Mouse (Mus musculus): ENCODE measurements around the gene Iqgap1. TPM values are rescaled to one million over a fixed set of nuclear protein-coding genes. Genes with fewer than 3 reads are reported as not detected.

The Iqgap1 gene
- polyA plus RNA-seq, 1 experiment from 2014 or later: 99.2 TPM

DNA sequence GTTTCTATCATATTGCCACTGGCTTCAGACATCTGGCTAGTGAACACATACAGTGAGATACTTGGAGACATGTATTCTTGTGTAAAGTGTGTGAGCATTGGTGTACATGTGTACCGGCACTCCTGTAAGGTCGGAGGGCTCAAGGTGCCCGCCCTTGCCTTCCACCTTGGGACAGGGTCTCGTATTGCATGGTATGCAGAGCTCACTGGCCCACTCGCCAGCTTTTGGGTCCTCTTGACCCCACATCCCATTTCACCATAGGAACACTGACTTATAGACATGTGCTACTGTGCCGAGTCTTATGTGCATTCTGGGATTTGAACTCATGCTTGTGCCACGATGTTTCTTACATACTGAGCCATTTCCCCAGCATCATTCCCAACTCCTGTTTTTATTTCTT, 115.4 kb downstream of the Iqgap1 start:
- Histone ChIP-seq H3K4me3 (replicated peaks; ENCODE audit: low read length) (no peak overlapping the region), H3K9ac (ENCODE audit: low read length) (no peak overlapping the region), H3K9me3 (replicated peaks; ENCODE audit: control insufficient read depth, low read length) (no peaks in the 10 kb centered on the region), H3K27me3 (ENCODE audit: control insufficient read depth, insufficient read depth, low read length) (no peaks in the 10 kb centered on the region), H3K4me2 (ENCODE audit: low read depth, low read length) (no peak overlapping the region), H3K36me3 (ENCODE audit: control insufficient read depth, insufficient read depth, low read length) (0 out of 2 replicates have a peak, but pooled peaks cover 7% of the 10 kb centered on the region), H3K4me1 (ENCODE audit: control insufficient read depth, insufficient read depth, low read length) (no peaks in the 10 kb centered on the region), H3K27ac (ENCODE audit: low read length) (no peak overlapping the region)
- 93% methylated on average over 7 of the region's 7 CpGs for WGBS
- ATAC-seq (ENCODE audit: insufficient read depth, low FRiP score): no peak

- no peak overlapping the region for H3K27ac ChIP-seq (ENCODE audit: low read length)
- no peaks in the 10 kb centered on the region for H3K4me1 ChIP-seq (ENCODE audit: control insufficient read depth, insufficient read depth, low read length)
- H3K9ac ChIP-seq (ENCODE audit: low read length): no peak overlapping the region
- no peak for ATAC-seq (ENCODE audit: insufficient read depth, low FRiP score)
- H3K4me3 ChIP-seq (replicated peaks; ENCODE audit: low read length): no peak overlapping the region
- H3K36me3 ChIP-seq (ENCODE audit: control insufficient read depth, insufficient read depth, low read length): no peaks in the 10 kb centered on the region
- H3K9me3 ChIP-seq (replicated peaks; ENCODE audit: control insufficient read depth, low read length): no peaks in the 10 kb centered on the region
- H3K4me2 ChIP-seq (ENCODE audit: low read depth, low read length): no peak overlapping the region
- no peaks in the 10 kb centered on the region for H3K27me3 ChIP-seq (ENCODE audit: control insufficient read depth, insufficient read depth, low read length)
- WGBS: 82% methylated on average over 4 of the region's 4 CpGs
Measured at GRCm38 (mm10) chr7:80704066-80704465, 121.7 kb downstream of the Iqgap1 start.

DNA sequence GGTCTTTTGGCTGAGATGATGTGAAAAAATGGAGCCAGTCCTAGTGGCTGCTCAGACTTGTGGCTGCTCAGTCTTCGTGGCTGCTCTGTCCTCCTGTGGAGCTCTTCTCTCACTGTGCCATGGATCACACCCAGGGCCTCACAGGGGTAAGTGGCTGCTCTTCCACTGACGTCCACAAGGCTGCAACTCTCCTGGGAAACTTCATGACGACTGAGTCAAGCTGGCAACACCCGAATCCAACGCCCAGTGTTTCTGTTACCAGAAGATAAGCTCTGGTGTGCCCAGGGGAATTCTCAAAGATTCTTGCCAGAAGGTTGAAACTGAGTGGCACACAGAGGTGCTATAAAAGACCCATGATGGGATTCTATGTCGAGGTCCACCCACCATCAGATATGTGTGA, 123.3 kb downstream of the Iqgap1 start:
- ATAC-seq (ENCODE audit: insufficient read depth, low FRiP score): no peak
- H3K36me3 ChIP-seq (ENCODE audit: control insufficient read depth, insufficient read depth, low read length): no peaks in the 10 kb centered on the region

DNA sequence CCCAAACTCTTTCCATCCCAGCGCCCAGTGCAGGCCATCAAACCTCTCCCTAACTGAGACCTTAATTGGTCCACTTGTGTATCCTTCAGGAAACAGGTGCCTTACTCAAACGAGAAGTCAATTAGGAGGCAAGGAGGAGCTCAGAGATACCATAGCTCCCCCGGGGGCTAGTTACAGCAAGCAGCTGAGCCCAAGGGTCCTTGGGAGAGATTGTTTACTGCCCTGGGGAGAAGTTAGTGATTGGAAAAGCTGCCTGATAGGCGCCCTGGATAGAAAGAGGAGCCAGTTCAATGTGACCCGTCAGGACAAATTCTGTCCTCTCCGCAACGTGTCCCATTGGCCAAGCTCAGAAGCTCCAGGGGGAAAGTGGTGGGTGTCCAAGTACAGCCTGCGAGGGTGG, 126.1 kb downstream of the Iqgap1 start:
- ATAC-seq (ENCODE audit: insufficient read depth, low FRiP score): no peak
- no peak overlapping the region for H3K4me3 ChIP-seq (replicated peaks; ENCODE audit: low read length)
- H3K36me3 ChIP-seq (ENCODE audit: control insufficient read depth, insufficient read depth, low read length): no peaks in the 10 kb centered on the region
- no peak overlapping the region for H3K4me2 ChIP-seq (ENCODE audit: low read depth, low read length)
- H3K27ac ChIP-seq (ENCODE audit: low read length): no peak overlapping the region
- 64% methylated on average over 8 of the region's 8 CpGs for WGBS
- H3K9me3 ChIP-seq (replicated peaks; ENCODE audit: control insufficient read depth, low read length): no peaks in the 10 kb centered on the region
- no peaks in the 10 kb centered on the region for H3K27me3 ChIP-seq (ENCODE audit: control insufficient read depth, insufficient read depth, low read length)
- H3K4me1 ChIP-seq (ENCODE audit: control insufficient read depth, insufficient read depth, low read length): no peaks in the 10 kb centered on the region
- H3K9ac ChIP-seq (ENCODE audit: low read length): no peak overlapping the region

More for the DNA sequence above, 123.3 kb downstream of the Iqgap1 start:
- Histone ChIP-seq H3K9ac (ENCODE audit: low read length) (no peak overlapping the region), H3K27ac (ENCODE audit: low read length) (no peak overlapping the region), H3K9me3 (replicated peaks; ENCODE audit: control insufficient read depth, low read length) (no peaks in the 10 kb centered on the region), H3K4me1 (ENCODE audit: control insufficient read depth, insufficient read depth, low read length) (no peaks in the 10 kb centered on the region), H3K27me3 (ENCODE audit: control insufficient read depth, insufficient read depth, low read length) (no peaks in the 10 kb centered on the region), H3K4me3 (replicated peaks; ENCODE audit: low read length) (no peak overlapping the region), H3K4me2 (ENCODE audit: low read depth, low read length) (no peak overlapping the region)
- 62% methylated on average over 6 of the region's 6 CpGs for WGBS

DNA sequence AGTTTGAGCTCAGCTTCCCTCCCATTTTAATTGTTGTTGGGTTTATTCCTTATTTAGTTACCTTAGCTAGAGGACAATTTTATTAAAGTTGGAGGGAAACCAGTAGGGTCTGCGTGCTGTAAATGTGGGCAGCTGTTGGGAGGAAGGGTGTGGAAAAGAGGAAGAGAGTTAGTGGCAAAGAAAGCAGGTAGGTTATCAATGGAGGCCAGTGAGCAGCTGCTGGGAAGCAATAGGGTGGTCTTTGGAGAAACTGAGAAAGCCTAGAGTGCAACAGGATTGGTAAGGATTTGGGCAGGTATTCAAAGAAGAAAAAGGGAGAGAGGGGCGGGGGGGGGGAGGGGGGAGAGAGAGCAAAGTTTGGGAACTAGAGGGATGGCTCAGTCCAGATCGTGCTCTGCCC, 126.8 kb downstream of the Iqgap1 start:
- no peaks in the 10 kb centered on the region for H3K9me3 ChIP-seq (replicated peaks; ENCODE audit: control insufficient read depth, low read length)
- ATAC-seq (ENCODE audit: insufficient read depth, low FRiP score): no peak
- H3K4me1 ChIP-seq (ENCODE audit: control insufficient read depth, insufficient read depth, low read length): no peaks in the 10 kb centered on the region
- H3K4me3 ChIP-seq (replicated peaks; ENCODE audit: low read length): no peak overlapping the region
- H3K4me2 ChIP-seq (ENCODE audit: low read depth, low read length): no peak overlapping the region
- H3K27ac ChIP-seq (ENCODE audit: low read length): no peak overlapping the region
- WGBS: 70% methylated on average over 3 of the region's 3 CpGs
- no peaks in the 10 kb centered on the region for H3K36me3 ChIP-seq (ENCODE audit: control insufficient read depth, insufficient read depth, low read length)
- no peaks in the 10 kb centered on the region for H3K27me3 ChIP-seq (ENCODE audit: control insufficient read depth, insufficient read depth, low read length)
- no peak overlapping the region for H3K9ac ChIP-seq (ENCODE audit: low read length)

- H3K4me1 ChIP-seq (ENCODE audit: control insufficient read depth, insufficient read depth, low read length): no peaks in the 10 kb centered on the region
- H3K4me2 ChIP-seq (ENCODE audit: low read depth, low read length): no peak overlapping the region
- H3K27ac ChIP-seq (ENCODE audit: low read length): no peak overlapping the region
- no peaks in the 10 kb centered on the region for H3K36me3 ChIP-seq (ENCODE audit: control insufficient read depth, insufficient read depth, low read length)
- H3K9me3 ChIP-seq (replicated peaks; ENCODE audit: control insufficient read depth, low read length): no peaks in the 10 kb centered on the region
- WGBS: 62% methylated on average over 5 of the region's 5 CpGs
- no peak for ATAC-seq (ENCODE audit: insufficient read depth, low FRiP score)
- no peak overlapping the region for H3K4me3 ChIP-seq (replicated peaks; ENCODE audit: low read length)
- H3K27me3 ChIP-seq (ENCODE audit: control insufficient read depth, insufficient read depth, low read length): no peaks in the 10 kb centered on the region
- H3K9ac ChIP-seq (ENCODE audit: low read length): no peak overlapping the region
Measured at GRCm38 (mm10) chr7:80697859-80698258, 127.9 kb downstream of the Iqgap1 start.

DNA sequence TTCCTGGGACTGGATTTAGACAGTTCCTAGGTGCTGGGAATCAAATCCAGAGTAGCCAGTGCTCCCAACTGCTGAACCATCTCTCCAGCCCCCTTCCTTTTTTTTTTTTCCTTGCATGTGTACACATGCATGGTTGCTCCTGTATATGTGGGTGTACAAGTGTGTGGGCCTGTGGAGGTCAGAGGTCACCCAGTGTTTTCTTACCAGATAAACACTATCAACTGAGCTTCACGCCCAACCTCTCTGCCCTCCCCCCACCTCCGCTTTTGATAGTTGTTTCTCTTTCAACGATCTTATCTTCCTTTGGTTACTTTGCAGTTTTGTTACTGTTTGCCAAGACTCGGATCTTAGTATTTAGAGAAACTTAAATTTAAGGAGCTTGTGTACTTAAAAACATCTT, 128.9 kb downstream of the Iqgap1 start:
- no peak for ATAC-seq (ENCODE audit: insufficient read depth, low FRiP score)
- WGBS: 35% methylated on average over 4 of the region's 4 CpGs
- H3K27me3 ChIP-seq (ENCODE audit: control insufficient read depth, insufficient read depth, low read length): no peaks in the 10 kb centered on the region

DNA sequence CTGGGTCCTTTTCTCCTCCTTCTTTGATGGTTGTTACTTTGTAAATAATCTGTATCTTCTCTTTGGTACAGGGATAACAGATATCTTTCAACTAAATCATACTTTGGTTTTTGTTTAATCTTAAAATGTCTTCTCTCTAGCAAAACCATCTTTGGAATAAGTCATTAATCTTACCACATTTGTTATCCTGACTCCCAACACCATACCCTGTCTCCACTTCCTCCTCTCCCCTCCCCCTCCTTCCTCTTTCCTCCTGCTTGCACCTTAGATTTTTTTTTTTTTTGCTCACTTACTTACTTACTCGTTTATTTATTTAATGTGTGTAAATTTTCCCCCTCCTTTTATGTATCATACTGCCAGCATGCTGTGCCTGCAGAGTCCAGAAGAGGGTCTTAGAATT, 129.4 kb downstream of the Iqgap1 start:
- no peak for ATAC-seq (ENCODE audit: insufficient read depth, low FRiP score)
- no peak overlapping the region for H3K9ac ChIP-seq (ENCODE audit: low read length)
- H3K36me3 ChIP-seq (ENCODE audit: control insufficient read depth, insufficient read depth, low read length): no peaks in the 10 kb centered on the region
- no peak overlapping the region for H3K27ac ChIP-seq (ENCODE audit: low read length)
- H3K4me3 ChIP-seq (replicated peaks; ENCODE audit: low read length): no peak overlapping the region
- H3K4me1 ChIP-seq (ENCODE audit: control insufficient read depth, insufficient read depth, low read length): no peaks in the 10 kb centered on the region
- H3K4me2 ChIP-seq (ENCODE audit: low read depth, low read length): no peak overlapping the region
- no peaks in the 10 kb centered on the region for H3K9me3 ChIP-seq (replicated peaks; ENCODE audit: control insufficient read depth, low read length)
- H3K27me3 ChIP-seq (ENCODE audit: control insufficient read depth, insufficient read depth, low read length): no peaks in the 10 kb centered on the region
- WGBS: 39% methylated on average over 1 of the region's 1 CpGs

More for the DNA sequence above, 128.9 kb downstream of the Iqgap1 start:
- Histone ChIP-seq H3K27ac (ENCODE audit: low read length) (no peak overlapping the region), H3K4me2 (ENCODE audit: low read depth, low read length) (no peak overlapping the region), H3K36me3 (ENCODE audit: control insufficient read depth, insufficient read depth, low read length) (no peaks in the 10 kb centered on the region), H3K4me3 (replicated peaks; ENCODE audit: low read length) (no peak overlapping the region), H3K9ac (ENCODE audit: low read length) (no peak overlapping the region), H3K4me1 (ENCODE audit: control insufficient read depth, insufficient read depth, low read length) (no peaks in the 10 kb centered on the region), H3K9me3 (replicated peaks; ENCODE audit: control insufficient read depth, low read length) (no peaks in the 10 kb centered on the region)

- Histone ChIP-seq H3K4me2 (ENCODE audit: low read depth, low read length) (no peak overlapping the region), H3K36me3 (ENCODE audit: control insufficient read depth, insufficient read depth, low read length) (no peaks in the 10 kb centered on the region), H3K9me3 (replicated peaks; ENCODE audit: control insufficient read depth, low read length) (no peaks in the 10 kb centered on the region), H3K4me1 (ENCODE audit: control insufficient read depth, insufficient read depth, low read length) (peaks cover 5% of the 10 kb centered on the region), H3K9ac (ENCODE audit: low read length) (no peak overlapping the region), H3K27me3 (ENCODE audit: control insufficient read depth, insufficient read depth, low read length) (no peaks in the 10 kb centered on the region), H3K4me3 (replicated peaks; ENCODE audit: low read length) (no peak overlapping the region), H3K27ac (ENCODE audit: low read length) (no peak overlapping the region)
- 88% methylated on average over 9 of the region's 9 CpGs for WGBS
- ATAC-seq (ENCODE audit: insufficient read depth, low FRiP score): no peak
Measured at GRCm38 (mm10) chr7:80692472-80692871, 133.3 kb downstream of the Iqgap1 start.

DNA sequence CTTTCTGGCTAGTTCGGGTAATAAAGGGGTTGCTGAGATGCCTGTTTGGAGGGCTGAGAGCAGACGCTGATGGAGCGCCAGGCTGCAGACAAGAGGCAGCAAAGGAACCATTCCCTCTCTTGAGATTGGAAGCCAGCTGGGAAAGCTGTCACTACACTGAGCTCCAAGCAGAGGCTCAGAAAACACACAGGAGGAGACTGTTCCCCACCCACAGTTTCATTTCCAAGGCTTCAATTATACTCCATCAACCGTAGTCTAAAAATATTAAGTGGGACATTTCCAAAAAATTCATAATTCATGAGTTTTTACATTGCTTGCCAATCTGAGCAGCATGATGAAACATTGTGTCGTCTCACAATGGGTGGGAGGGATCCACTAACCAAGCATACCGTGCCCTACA, 134.6 kb downstream of the Iqgap1 start:
- WGBS: 65% methylated on average over 6 of the region's 6 CpGs
- Histone ChIP-seq H3K9me3 (replicated peaks; ENCODE audit: control insufficient read depth, low read length) (no peaks in the 10 kb centered on the region), H3K4me1 (ENCODE audit: control insufficient read depth, insufficient read depth, low read length) (peaks cover 11% of the 10 kb centered on the region), H3K9ac (ENCODE audit: low read length) (no peak overlapping the region), H3K27ac (ENCODE audit: low read length) (no peak overlapping the region), H3K27me3 (ENCODE audit: control insufficient read depth, insufficient read depth, low read length) (no peaks in the 10 kb centered on the region), H3K4me2 (ENCODE audit: low read depth, low read length) (no peak overlapping the region), H3K36me3 (ENCODE audit: control insufficient read depth, insufficient read depth, low read length) (no peaks in the 10 kb centered on the region), H3K4me3 (replicated peaks; ENCODE audit: low read length) (no peak overlapping the region)
- no peak for ATAC-seq (ENCODE audit: insufficient read depth, low FRiP score)
